Mouse (Mus musculus) forebrain, embryonic 13.5 days (tissue): ENCODE measurements at regions not wholly inside any gene's neighbourhood (a gene's known extent, or its start where the extent isn't known, plus 50 kb on each side); places are given as distances from the start of the nearest gene placed in this dataset.

Experiments used
- ATAC-seq: fragments of 200-750 bp; cut with Nextera tagmentation; 2 replicates; pipeline ENCODE4 v1.8.0; 2017
- H3K27ac ChIP-seq: fragments of 300-500 bp; sonication (generic); 2 replicates; pipeline ENCODE4 v1.5.1; 2015; ENCODE audit warnings: inconsistent platforms, mild to moderate bottlenecking, moderate library complexity
- H3K27me3 ChIP-seq: fragments of 300-500 bp; sonication (generic); 2 replicates; pipeline ENCODE4 v1.6.1; 2015; ENCODE audit warnings: mild to moderate bottlenecking, inconsistent platforms
- H3K36me3 ChIP-seq: fragments of 300-500 bp; sonication (generic); 2 replicates; pipeline ENCODE4 v1.6.1; 2015; ENCODE audit warnings: mild to moderate bottlenecking, inconsistent platforms; ENCODE audit not compliant: poor library complexity, severe bottlenecking
- H3K4me1 ChIP-seq: fragments of 300-500 bp; sonication (generic); 2 replicates; pipeline ENCODE4 v1.6.1; 2015; ENCODE audit warnings: inconsistent platforms
- H3K4me2 ChIP-seq: fragments of 300-500 bp; sonication (generic); 2 replicates; pipeline ENCODE4 v1.6.1; 2015; ENCODE audit warnings: inconsistent platforms, mild to moderate bottlenecking, moderate library complexity
- H3K4me3 ChIP-seq: fragments of 300-500 bp; sonication (generic); 2 replicates; pipeline ENCODE4 v1.5.1; 2015; ENCODE audit warnings: mild to moderate bottlenecking, inconsistent platforms
- H3K9ac ChIP-seq: fragments of 300-500 bp; sonication (generic); 2 replicates; pipeline ENCODE4 v1.6.1; 2015; ENCODE audit warnings: mild to moderate bottlenecking, inconsistent platforms
- H3K9me3 ChIP-seq: fragments of 300-500 bp; sonication (generic); replicated peaks from 2 replicates; pipeline ENCODE4 v1.6.1; 2016; ENCODE audit warnings: inconsistent platforms
- WGBS: fragments of 180-500 bp; shearing (Covaris S2); methylation state at CpG from one replicate; pipeline ENCODE4 v1.1.7; 2015; 5-methylcytosine and 5-hydroxymethylcytosine counted together

GRCm38 (mm10) chr9:103867433-103868209, 106.0 kb upstream of the Tmem108 start:
- no peaks in the 10 kb centered on the region for H3K27me3 ChIP-seq
- H3K9me3 ChIP-seq, result no peaks in the 10 kb centered on the region
- H3K4me1 ChIP-seq, result no peaks in the 10 kb centered on the region
- 73% methylated on average over 9 of the region's 9 CpGs for WGBS
- no peak overlapping the region for H3K4me3 ChIP-seq
- H3K9ac ChIP-seq, result no peak overlapping the region
- ATAC-seq, result no peak; the same call in 1 of the 2 replicates
- no peak overlapping the region for H3K4me2 ChIP-seq
- H3K27ac ChIP-seq, result no peak overlapping the region
- no peaks in the 10 kb centered on the region for H3K36me3 ChIP-seq

GRCm38 (mm10) chr9:103869276-103869675, 107.6 kb upstream of the Tmem108 start:
- no peaks in the 10 kb centered on the region for H3K4me1 ChIP-seq
- 93% methylated on average over 2 of the region's 2 CpGs for WGBS
- H3K4me3 ChIP-seq, result no peak overlapping the region
- H3K36me3 ChIP-seq, result no peaks in the 10 kb centered on the region
- no peak for ATAC-seq
- no peaks in the 10 kb centered on the region for H3K9me3 ChIP-seq
- no peak overlapping the region for H3K4me2 ChIP-seq
- no peak overlapping the region for H3K27ac ChIP-seq
- no peak overlapping the region for H3K9ac ChIP-seq
- no peaks in the 10 kb centered on the region for H3K27me3 ChIP-seq

- 86% methylated on average over 1 of the region's 1 CpGs for WGBS
- no peak for ATAC-seq
- H3K4me3 ChIP-seq, result no peak overlapping the region
These were observed 110.5 kb upstream of the Tmem108 start for GRCm38 (mm10) chr9:103872119-103872518.

GRCm38 (mm10) chr9:103873876-103874275, 112.2 kb upstream of the Tmem108 start:
- Histone ChIP-seq H3K36me3 (no peaks in the 10 kb centered on the region), H3K27ac (no peak overlapping the region), H3K4me1 (no peaks in the 10 kb centered on the region), H3K9me3 (no peaks in the 10 kb centered on the region), H3K9ac (no peak overlapping the region), H3K4me2 (no peak overlapping the region), H3K4me3 (no peak overlapping the region), H3K27me3 (no peaks in the 10 kb centered on the region)
- 82% methylated on average over 9 of the region's 9 CpGs for WGBS
- no peak for ATAC-seq

More at GRCm38 (mm10) chr9:103872119-103872518, 110.5 kb upstream of the Tmem108 start:
- no peak overlapping the region for H3K4me2 ChIP-seq
- H3K27me3 ChIP-seq, result no peaks in the 10 kb centered on the region
- no peaks in the 10 kb centered on the region for H3K36me3 ChIP-seq
- H3K9me3 ChIP-seq, result no peaks in the 10 kb centered on the region
- no peaks in the 10 kb centered on the region for H3K4me1 ChIP-seq
- H3K27ac ChIP-seq, result no peak overlapping the region
- H3K9ac ChIP-seq, result no peak overlapping the region

- ATAC-seq, result no peak
- no peaks in the 10 kb centered on the region for H3K4me1 ChIP-seq
- H3K27me3 ChIP-seq, result no peaks in the 10 kb centered on the region
- H3K9ac ChIP-seq, result no peak overlapping the region
- H3K4me3 ChIP-seq, result no peak overlapping the region
- WGBS, result 78% methylated on average over 2 of the region's 2 CpGs
- no peaks in the 10 kb centered on the region for H3K9me3 ChIP-seq
- no peak overlapping the region for H3K27ac ChIP-seq
- H3K4me2 ChIP-seq, result no peak overlapping the region
- no peaks in the 10 kb centered on the region for H3K36me3 ChIP-seq
These were observed 116.2 kb upstream of the Tmem108 start for GRCm38 (mm10) chr9:103877851-103878250.

- no peaks in the 10 kb centered on the region for H3K4me1 ChIP-seq
- no peak overlapping the region for H3K9ac ChIP-seq
- H3K27ac ChIP-seq, result no peak overlapping the region
- H3K9me3 ChIP-seq, result no peaks in the 10 kb centered on the region
- 83% methylated on average over 4 of the region's 4 CpGs for WGBS
- no peaks in the 10 kb centered on the region for H3K27me3 ChIP-seq
- H3K4me2 ChIP-seq, result no peak overlapping the region
- no peak for ATAC-seq
- no peaks in the 10 kb centered on the region for H3K36me3 ChIP-seq
- no peak overlapping the region for H3K4me3 ChIP-seq
These were observed 109.5 kb upstream of the Nphp3 start for GRCm38 (mm10) chr9:103892827-103893226.

- no peaks in the 10 kb centered on the region for H3K27me3 ChIP-seq
- H3K4me2 ChIP-seq, result no peak overlapping the region
- H3K9ac ChIP-seq, result no peak overlapping the region
- 83% methylated on average over 2 of the region's 2 CpGs for WGBS
- no peaks in the 10 kb centered on the region for H3K4me1 ChIP-seq
- ATAC-seq, result no peak
- no peaks in the 10 kb centered on the region for H3K36me3 ChIP-seq
- H3K27ac ChIP-seq, result no peak overlapping the region
- H3K4me3 ChIP-seq, result no peak overlapping the region
- no peaks in the 10 kb centered on the region for H3K9me3 ChIP-seq
These were observed 108.0 kb upstream of the Nphp3 start for GRCm38 (mm10) chr9:103894376-103894775.

- 77% methylated on average over 2 of the region's 2 CpGs for WGBS
- H3K4me1 ChIP-seq, result no peaks in the 10 kb centered on the region
These were observed 103.0 kb upstream of the Nphp3 start for GRCm38 (mm10) chr9:103899311-103899710.

GRCm38 (mm10) chr9:103911347-103911746, 91.0 kb upstream of the Nphp3 start:
- WGBS, result 55% methylated on average over 2 of the region's 2 CpGs
- Histone ChIP-seq H3K4me1 (0 out of 2 replicates have a peak, but pooled peaks cover 6% of the 10 kb centered on the region), H3K4me3 (no peak overlapping the region), H3K4me2 (no peak overlapping the region), H3K9ac (no peak overlapping the region), H3K27me3 (no peaks in the 10 kb centered on the region), H3K9me3 (no peaks in the 10 kb centered on the region), H3K27ac (no peak overlapping the region), H3K36me3 (no peaks in the 10 kb centered on the region)
- ATAC-seq, result peak; percentile 36; the same call in 1 of the 2 replicates

More at GRCm38 (mm10) chr9:103899311-103899710, 103.0 kb upstream of the Nphp3 start:
- no peaks in the 10 kb centered on the region for H3K9me3 ChIP-seq
- no peak overlapping the region for H3K27ac ChIP-seq
- H3K36me3 ChIP-seq, result no peaks in the 10 kb centered on the region
- no peaks in the 10 kb centered on the region for H3K27me3 ChIP-seq
- H3K4me2 ChIP-seq, result no peak overlapping the region
- no peak overlapping the region for H3K4me3 ChIP-seq
- H3K9ac ChIP-seq, result no peak overlapping the region
- no peak for ATAC-seq

GRCm38 (mm10) chr9:103915126-103915525, 87.2 kb upstream of the Nphp3 start:
- no peaks in the 10 kb centered on the region for H3K27me3 ChIP-seq
- H3K9me3 ChIP-seq, result no peaks in the 10 kb centered on the region
- no peak for ATAC-seq
- H3K4me3 ChIP-seq, result no peak overlapping the region
- H3K27ac ChIP-seq, result no peak overlapping the region
- no peak overlapping the region for H3K9ac ChIP-seq
- H3K4me2 ChIP-seq, result no peak overlapping the region
- no peaks in the 10 kb centered on the region for H3K36me3 ChIP-seq
- H3K4me1 ChIP-seq, result 0 out of 2 replicates have a peak, but pooled peaks cover 6% of the 10 kb centered on the region
- 89% methylated on average over 4 of the region's 4 CpGs for WGBS

- H3K36me3 ChIP-seq, result no peaks in the 10 kb centered on the region
- no peaks in the 10 kb centered on the region for H3K4me1 ChIP-seq
- H3K9ac ChIP-seq, result no peak overlapping the region
- no peak for ATAC-seq
- no peak overlapping the region for H3K27ac ChIP-seq
- H3K4me3 ChIP-seq, result no peak overlapping the region
- H3K4me2 ChIP-seq, result no peak overlapping the region
- 84% methylated on average over 6 of the region's 6 CpGs for WGBS
- no peaks in the 10 kb centered on the region for H3K9me3 ChIP-seq
- no peaks in the 10 kb centered on the region for H3K27me3 ChIP-seq
These were observed 84.6 kb upstream of the Nphp3 start for GRCm38 (mm10) chr9:103917771-103918170.

- no peaks in the 10 kb centered on the region for H3K4me1 ChIP-seq
- 97% methylated on average over 5 of the region's 5 CpGs for WGBS
- no peaks in the 10 kb centered on the region for H3K27me3 ChIP-seq
- no peaks in the 10 kb centered on the region for H3K9me3 ChIP-seq
- no peak overlapping the region for H3K4me2 ChIP-seq
- H3K9ac ChIP-seq, result no peak overlapping the region
- no peaks in the 10 kb centered on the region for H3K36me3 ChIP-seq
- H3K27ac ChIP-seq, result no peak overlapping the region
- H3K4me3 ChIP-seq, result no peak overlapping the region
- no peak for ATAC-seq
These were observed 80.0 kb upstream of the Nphp3 start for GRCm38 (mm10) chr9:103922356-103922755.

- Histone ChIP-seq H3K4me2 (no peak overlapping the region), H3K36me3 (no peaks in the 10 kb centered on the region), H3K9me3 (no peaks in the 10 kb centered on the region), H3K27ac (no peak overlapping the region), H3K9ac (no peak overlapping the region), H3K4me3 (no peak overlapping the region), H3K27me3 (no peaks in the 10 kb centered on the region), H3K4me1 (no peaks in the 10 kb centered on the region)
- ATAC-seq, result no peak
- WGBS, result 77% methylated on average over 3 of the region's 3 CpGs
These were observed 77.7 kb upstream of the Nphp3 start for GRCm38 (mm10) chr9:103924641-103925040.
